Mouse (Mus musculus) erythroblast, embryonic 14.5 days (primary cell): Measurements from ENCODE around the gene Zfhx3.

Source experiments
- GATA1 ChIP-seq: IDR thresholded peaks from 2 replicates; pipeline ENCODE4 v1.6.1; 2012; ENCODE audit warnings: low read length, inconsistent platforms, mixed read lengths
- TAL1 ChIP-seq: IDR thresholded peaks from 3 replicates; pipeline ENCODE4 v1.6.1; 2012; ENCODE audit warnings: low read length, inconsistent platforms, mixed read lengths

GRCm38 (mm10) chr8:108692669-108693665 is 750.5 kb downstream of the Zfhx3 start:
- no peak for TF ChIP-seq TAL1
- TF ChIP-seq GATA1 = no peak
